Mouse (Mus musculus): ENCODE data around the gene Gif.

Gene Gif

GRCm38 (mm10) chr19:11794447-11794846 is 47.1 kb downstream of the Gif start:
- DNase-seq (ENCODE audit: low spot score in 2 of 2), result no peak

DNA sequence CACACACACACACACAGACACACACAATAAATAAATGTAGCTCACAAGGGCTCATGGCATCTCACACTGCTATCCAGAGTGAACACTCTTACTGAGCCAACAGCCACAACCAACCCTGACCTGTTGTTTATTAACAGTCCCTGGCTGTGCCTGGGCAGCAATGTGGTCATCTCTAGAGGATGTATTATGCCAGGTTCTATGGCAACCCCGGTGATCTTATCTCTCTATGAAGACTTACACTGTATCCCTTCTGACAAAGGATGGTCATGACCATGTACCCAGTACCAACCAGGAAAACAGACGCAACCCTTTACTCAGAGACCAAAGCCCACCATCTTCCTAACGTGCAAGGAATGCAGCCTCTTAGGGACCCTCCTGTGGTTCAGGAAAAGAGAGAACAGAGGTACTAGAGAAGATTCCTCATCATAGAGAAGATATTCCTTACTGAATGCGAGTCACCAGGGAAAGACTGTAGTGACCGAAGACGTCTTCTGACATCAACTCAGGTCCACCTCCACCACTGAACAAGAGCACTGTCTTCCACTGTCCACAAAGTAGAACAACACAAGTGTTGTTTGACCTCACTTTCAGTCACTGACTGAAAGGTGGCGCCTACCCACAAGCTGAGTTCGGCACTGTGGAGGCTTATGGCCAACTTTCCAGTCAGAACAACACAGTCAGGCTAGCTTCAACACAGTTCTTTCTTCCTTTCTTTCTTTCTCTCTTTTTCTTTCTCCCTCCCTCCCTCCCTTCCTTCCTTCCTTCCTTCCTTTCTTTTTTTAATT is 53.4 kb downstream of the Gif start:
- no peak for DNase-seq (ENCODE audit: low spot score in 2 of 2)

GRCm38 (mm10) chr19:11804423-11804822 is 57.1 kb downstream of the Gif start:
- DNase-seq (ENCODE audit: low spot score in 2 of 2), result no peak

DNA sequence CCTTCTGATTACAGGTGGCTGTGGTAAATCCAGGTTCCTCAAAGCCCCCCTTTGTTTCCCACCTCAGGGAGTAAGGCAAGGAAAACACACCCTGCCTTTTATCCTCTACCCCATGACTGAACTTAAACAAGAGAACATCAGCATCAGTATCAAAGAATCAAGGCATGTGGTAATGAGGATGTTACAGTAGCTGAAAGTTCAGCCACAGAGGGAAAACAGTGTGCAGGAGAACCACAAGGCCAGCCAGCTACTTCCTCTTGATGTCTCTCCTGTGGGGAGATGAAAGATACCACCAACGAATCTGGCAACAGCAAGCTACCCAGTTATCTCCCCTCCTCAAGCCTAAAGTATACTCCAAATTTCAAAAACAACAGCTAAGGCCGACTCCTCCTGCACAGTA is 59.9 kb downstream of the Gif start:
- no peak for DNase-seq (ENCODE audit: low spot score in 2 of 2)

- no peak for DNase-seq (ENCODE audit: low spot score in 2 of 2)
These were observed 60.5 kb downstream of the Gif start for GRCm38 (mm10) chr19:11807822-11808221.

DNA sequence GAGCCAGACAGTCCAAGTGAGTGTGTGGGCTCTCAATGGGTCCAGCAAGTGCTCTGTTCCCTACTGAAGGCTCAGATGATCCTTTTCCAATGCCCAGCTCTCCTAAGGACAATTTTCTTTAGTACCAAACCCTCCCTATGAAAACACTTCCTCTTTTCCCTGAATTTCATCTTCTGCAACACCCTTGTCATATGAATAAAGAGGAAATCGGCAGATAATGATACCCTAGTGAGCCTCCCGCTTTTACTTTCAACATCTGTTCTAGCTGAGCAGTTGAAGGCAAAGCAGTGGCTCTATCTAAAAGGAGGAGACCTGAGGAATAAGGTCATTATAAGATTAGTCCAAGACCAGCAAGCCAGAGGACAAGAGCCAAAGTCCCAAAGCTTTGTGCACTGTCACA is 61.1 kb downstream of the Gif start:
- no peak for DNase-seq (ENCODE audit: low spot score in 2 of 2)

DNA sequence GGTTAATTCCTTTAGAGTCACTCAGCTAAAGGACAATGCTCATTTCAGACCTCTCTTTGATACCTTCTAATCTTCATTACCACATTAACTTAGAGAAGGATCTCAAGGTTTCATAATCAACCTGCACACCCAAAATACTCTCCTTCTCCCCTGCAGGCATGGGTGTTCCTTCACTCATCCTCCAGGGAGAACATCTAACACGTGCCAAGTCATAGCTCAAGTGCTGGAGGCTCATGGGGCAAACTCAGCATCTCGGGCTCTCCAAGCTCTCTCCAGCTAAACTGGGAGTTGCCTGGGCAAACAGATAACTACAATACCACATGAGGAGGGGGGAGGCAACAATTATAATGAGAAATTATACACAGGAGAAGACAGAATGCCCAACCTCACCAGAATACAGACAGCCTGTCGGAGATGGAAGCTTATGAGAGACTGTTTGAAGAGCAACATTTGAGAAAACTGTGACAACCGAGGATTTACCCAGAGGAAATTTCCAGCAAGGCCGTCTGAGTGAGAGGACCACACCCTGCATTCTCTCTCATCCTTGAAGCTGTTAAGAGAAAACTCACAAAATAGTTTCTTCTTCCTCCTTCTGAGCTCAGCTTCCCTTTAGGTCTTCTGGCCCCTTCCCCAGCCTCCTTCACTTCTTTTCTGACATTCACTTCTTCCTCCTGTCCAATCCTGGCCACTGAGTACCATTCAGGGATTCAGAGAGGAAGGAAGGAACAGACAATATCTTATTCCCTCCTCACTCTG is 62.8 kb downstream of the Gif start:
- DNase-seq (ENCODE audit: low spot score in 2 of 2), result no peak

- no peak for DNase-seq (ENCODE audit: low spot score in 2 of 2)
These were observed 63.5 kb downstream of the Gif start for GRCm38 (mm10) chr19:11810856-11811255.

GRCm38 (mm10) chr19:11811688-11812365 is 64.5 kb downstream of the Gif start:
- DNase-seq (ENCODE audit: low spot score in 2 of 2), result no peak

Measured in spleen, postnatal 4 days (tissue).